Mouse (Mus musculus) hindbrain, embryonic 16.5 days (tissue): ENCODE measurements around the gene Gpr180. TPM values are rescaled to one million over a fixed set of nuclear protein-coding genes. Genes with fewer than 3 reads are reported as not detected.
"Not testable (repeated sequence)": the region's sequence is repeated elsewhere in the genome, so short reads cannot be mapped to it uniquely, and the experiment has no call there.

Source experiments
- ATAC-seq: fragments of 200-750 bp; cut with Nextera tagmentation; 2 replicates; pipeline ENCODE4 v1.8.0; 2017; ENCODE audit warnings: moderate TSS enrichment, moderate library complexity
- H3K27ac ChIP-seq: fragments of 300-500 bp; sonication (generic); 2 replicates; pipeline ENCODE4 v1.5.1; 2014; ENCODE audit warnings: low read depth, mild to moderate bottlenecking, control low read depth, low read length, moderate library complexity
- H3K27me3 ChIP-seq: fragments of 300-500 bp; sonication (generic); replicated peaks from 2 replicates; pipeline ENCODE4 v1.6.1; 2014; ENCODE audit warnings: low read length; ENCODE audit not compliant: control insufficient read depth, insufficient read depth
- H3K36me3 ChIP-seq: fragments of 300-500 bp; sonication (generic); 2 replicates; pipeline ENCODE4 v1.6.1; 2014; ENCODE audit warnings: mild to moderate bottlenecking, low read length, moderate library complexity, mixed read lengths; ENCODE audit not compliant: control insufficient read depth, insufficient read depth
- H3K4me1 ChIP-seq: fragments of 300-500 bp; sonication (generic); 2 replicates; pipeline ENCODE4 v1.6.1; 2014; ENCODE audit warnings: low read depth, low read length; ENCODE audit not compliant: control insufficient read depth, insufficient read depth
- H3K4me2 ChIP-seq: fragments of 300-500 bp; sonication (generic); 2 replicates; pipeline ENCODE4 v1.6.1; 2014; ENCODE audit warnings: mild to moderate bottlenecking, low read length, control low read depth, moderate library complexity
- H3K4me3 ChIP-seq: fragments of 300-500 bp; sonication (generic); 2 replicates; pipeline ENCODE4 v1.5.1; 2014; ENCODE audit warnings: mild to moderate bottlenecking, low read length, control low read depth, moderate library complexity
- H3K9ac ChIP-seq: fragments of 300-500 bp; sonication (generic); 2 replicates; pipeline ENCODE4 v1.6.1; 2014; ENCODE audit warnings: low read depth, mild to moderate bottlenecking, control low read depth, low read length, moderate library complexity
- H3K9me3 ChIP-seq: fragments of 300-500 bp; sonication (generic); 2 replicates; pipeline ENCODE4 v1.6.1; 2014; ENCODE audit warnings: mild to moderate bottlenecking, low read length, moderate library complexity; ENCODE audit not compliant: control insufficient read depth
- WGBS: fragments of 180-500 bp; shearing (Covaris S2); extraction: QIAGEN DNeasy Blood & Tissue Kit; methylation state at CpG from one replicate; pipeline ENCODE4 v1.1.7; 2014; 5-methylcytosine and 5-hydroxymethylcytosine counted together
- polyA plus RNA-seq: library from polyadenylated mRNA; unstranded; fragments of >200 nt; fragmentation: Nextera tagmentation; extraction: Ambion mirVana; gene quantifications from 2 replicates; pipeline ENCODE4 v1.2.1, GENCODE M21; 2015

Gpr180 gene
- polyA plus RNA-seq, 1 experiment from 2014 or later, result 49.4 TPM

DNA sequence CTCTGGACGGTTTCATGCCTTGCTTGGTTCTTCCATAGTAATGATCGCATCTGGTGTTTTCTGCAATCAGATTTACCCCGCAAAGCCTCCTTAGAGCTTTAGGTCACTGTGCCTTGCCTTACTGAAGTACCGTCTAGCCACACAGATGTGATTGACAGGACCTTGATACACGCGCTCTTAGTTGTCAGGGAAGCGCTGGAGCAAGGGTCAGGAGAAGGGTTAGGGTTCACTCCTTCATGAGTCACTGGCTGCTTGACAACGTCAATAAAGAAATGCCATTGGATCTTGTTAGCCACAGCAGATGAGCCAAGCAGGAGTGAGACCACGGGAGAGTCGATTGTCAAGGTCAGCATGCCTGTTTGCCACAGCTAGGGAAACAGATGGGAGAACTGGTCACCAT is 11.6 kb downstream of the Gpr180 start:
- Histone ChIP-seq H3K4me2 (no peak overlapping the region), H3K4me1 (no peaks in the 10 kb centered on the region), H3K36me3 (peaks cover 6% of the 10 kb centered on the region; the same call in 1 of the 2 replicates), H3K27ac (no peak overlapping the region), H3K27me3 (no peaks in the 10 kb centered on the region), H3K4me3 (no peak overlapping the region), H3K9me3 (no peaks in the 10 kb centered on the region), H3K9ac (no peak overlapping the region)
- WGBS, result 76% methylated on average over 10 of the region's 10 CpGs
- no peak for ATAC-seq

DNA sequence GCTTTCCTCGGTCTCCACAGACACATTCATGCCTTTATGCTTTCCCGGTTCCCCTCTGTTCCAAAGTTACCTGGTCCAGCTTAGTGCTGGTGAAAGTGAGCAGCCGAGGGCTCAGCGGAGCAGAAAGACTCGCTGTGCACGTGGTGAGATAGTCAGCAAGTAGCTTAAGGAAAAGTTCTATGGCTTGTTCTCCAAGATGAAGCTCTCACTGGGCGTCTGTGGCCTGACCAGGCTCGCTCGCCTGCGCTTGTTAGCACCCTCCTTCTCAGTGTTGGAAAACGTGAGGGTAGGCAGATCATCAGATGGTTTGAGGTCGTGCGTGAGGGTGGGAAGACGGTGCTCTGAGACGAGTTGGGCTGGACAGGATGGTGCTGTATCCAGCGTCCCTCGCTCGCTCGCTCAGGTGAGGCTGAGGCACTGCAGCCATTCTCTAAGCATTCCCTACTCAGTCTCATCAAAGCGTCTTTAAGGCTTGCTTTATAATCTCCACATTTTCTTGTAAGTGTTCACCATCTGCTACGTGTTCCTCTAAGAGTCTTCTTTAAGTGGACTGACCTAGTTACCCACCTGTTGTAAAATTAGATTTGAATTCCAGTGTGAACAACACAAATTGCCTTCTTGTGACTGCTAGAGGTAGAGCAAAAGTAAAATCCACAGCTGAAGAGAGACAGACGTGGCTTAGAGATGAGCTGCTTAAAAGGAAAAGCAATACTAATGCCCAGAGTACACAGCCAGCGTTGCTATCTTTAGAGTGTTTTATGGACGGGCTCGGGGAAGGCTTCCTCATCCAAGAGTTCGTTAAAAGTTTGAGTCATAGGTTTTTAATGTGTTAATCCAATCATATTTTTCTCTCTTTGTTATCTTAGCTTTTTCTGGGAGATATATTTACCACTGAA is 13.9 kb downstream of the Gpr180 start:
- no peak overlapping the region for H3K4me3 ChIP-seq
- H3K27me3 ChIP-seq, result no peaks in the 10 kb centered on the region
- no peak overlapping the region for H3K27ac ChIP-seq
- H3K9ac ChIP-seq, result no peak overlapping the region
- ATAC-seq, result no peak
- WGBS, result 91% methylated on average over 26 of the region's 26 CpGs
- no peaks in the 10 kb centered on the region for H3K9me3 ChIP-seq
- H3K36me3 ChIP-seq, result peaks cover 6% of the 10 kb centered on the region; the same call in 1 of the 2 replicates
- H3K4me2 ChIP-seq, result no peak overlapping the region
- H3K4me1 ChIP-seq, result no peaks in the 10 kb centered on the region

DNA sequence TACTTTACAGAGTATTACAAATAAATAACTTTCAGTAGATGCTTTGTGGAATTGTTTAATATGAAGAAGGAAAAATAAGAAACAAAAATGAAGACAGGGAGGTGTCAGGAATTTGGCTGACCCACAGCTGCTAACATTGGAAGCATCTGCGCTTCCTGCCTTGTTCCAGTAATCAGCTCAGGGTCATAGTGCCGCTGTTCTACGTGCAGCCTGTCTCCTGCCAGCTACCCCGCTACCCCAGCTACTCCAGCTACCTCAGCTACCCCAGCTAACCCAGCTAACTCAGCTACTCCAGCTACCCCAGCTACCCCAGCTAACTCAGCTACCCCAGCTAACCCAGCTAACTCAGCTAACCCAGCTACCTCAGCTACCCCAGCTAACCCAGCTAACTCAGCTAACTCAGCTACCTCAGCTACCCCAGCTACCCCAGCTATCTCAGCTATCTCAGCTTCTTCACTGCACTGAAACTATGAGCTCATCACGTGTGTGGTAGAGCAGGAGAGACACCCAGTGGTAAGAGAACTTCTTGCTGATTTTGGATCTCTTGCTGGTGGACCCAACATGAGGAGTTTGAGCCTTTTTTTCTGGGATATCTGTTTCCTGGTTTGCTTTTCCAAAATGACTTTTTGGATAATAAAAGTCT is 14.8 kb downstream of the Gpr180 start:
- ATAC-seq, result peak; percentile 60; the same call in 1 of the 2 replicates
- Histone ChIP-seq H3K27me3 (no peaks in the 10 kb centered on the region), H3K4me1 (no peaks in the 10 kb centered on the region), H3K27ac (no peak overlapping the region), H3K4me2 (no peak overlapping the region), H3K9me3 (no peaks in the 10 kb centered on the region), H3K9ac (no peak overlapping the region), H3K36me3 (peaks cover 12% of the 10 kb centered on the region), H3K4me3 (no peak overlapping the region)
- 74% methylated on average over 5 of the region's 5 CpGs for WGBS

GRCm38 (mm10) chr14:118152294-118152651 is 15.3 kb downstream of the Gpr180 start:
- Histone ChIP-seq H3K27ac (no peak overlapping the region), H3K4me1 (no peaks in the 10 kb centered on the region), H3K9ac (no peak overlapping the region), H3K36me3 (peaks cover 12% of the 10 kb centered on the region), H3K27me3 (no peaks in the 10 kb centered on the region), H3K4me2 (no peak overlapping the region), H3K4me3 (no peak overlapping the region), H3K9me3 (no peaks in the 10 kb centered on the region)
- WGBS, result 95% methylated on average over 8 of the region's 8 CpGs
- 0 out of 2 replicates have a peak, but pooled peaks have one; percentile 20 for ATAC-seq

- not testable (repeated sequence) for H3K27me3 ChIP-seq, H3K27ac ChIP-seq, H3K4me3 ChIP-seq, H3K4me1 ChIP-seq, H3K9ac ChIP-seq, H3K9me3 ChIP-seq, H3K4me2 ChIP-seq, ATAC-seq
- 94% methylated on average over 15 of the region's 16 CpGs for WGBS
- peaks cover 21% of the 10 kb centered on the region; the same call in 1 of the 2 replicates for H3K36me3 ChIP-seq
Observed at GRCm38 (mm10) chr14:118156056-118156455, 19.1 kb downstream of the Gpr180 start.

- Histone ChIP-seq H3K9me3 (no peaks in the 10 kb centered on the region), H3K27ac (no peak overlapping the region), H3K36me3 (peaks cover 24% of the 10 kb centered on the region; the same call in 1 of the 2 replicates), H3K4me1 (no peaks in the 10 kb centered on the region), H3K9ac (no peak overlapping the region), H3K4me2 (no peak overlapping the region), H3K27me3 (no peaks in the 10 kb centered on the region), H3K4me3 (no peak overlapping the region)
- ATAC-seq, result no peak; the same call in 1 of the 2 replicates
- 86% methylated on average over 10 of the region's 10 CpGs for WGBS
Observed at GRCm38 (mm10) chr14:118156740-118157139, 19.8 kb downstream of the Gpr180 start.

DNA sequence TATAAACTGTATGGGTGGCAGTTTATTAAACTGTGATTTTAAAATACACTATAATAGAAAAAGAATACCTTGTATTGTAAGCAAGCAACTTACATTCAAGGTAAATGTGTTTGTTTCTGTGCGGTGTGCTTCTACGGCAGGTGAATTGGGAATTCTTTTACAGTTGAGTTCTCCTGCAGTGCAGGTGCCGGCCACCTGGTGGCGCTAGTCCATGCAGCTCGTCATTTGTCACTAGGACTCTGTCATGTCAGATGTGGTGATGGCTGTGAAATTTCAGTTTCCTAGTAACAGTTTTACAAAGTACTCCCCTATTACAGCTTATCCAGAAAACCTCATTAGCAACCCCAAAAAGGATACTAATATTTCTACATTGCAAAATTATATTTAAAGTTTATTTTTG is 20.2 kb downstream of the Gpr180 start:
- Histone ChIP-seq H3K36me3 (peaks cover 28% of the 10 kb centered on the region), H3K9me3 (no peaks in the 10 kb centered on the region), H3K4me2 (no peak overlapping the region), H3K9ac (no peak overlapping the region), H3K27me3 (no peaks in the 10 kb centered on the region), H3K4me3 (no peak overlapping the region), H3K27ac (no peak overlapping the region), H3K4me1 (no peaks in the 10 kb centered on the region)
- no peak; the same call in 1 of the 2 replicates for ATAC-seq
- 22% methylated on average over 5 of the region's 5 CpGs for WGBS

DNA sequence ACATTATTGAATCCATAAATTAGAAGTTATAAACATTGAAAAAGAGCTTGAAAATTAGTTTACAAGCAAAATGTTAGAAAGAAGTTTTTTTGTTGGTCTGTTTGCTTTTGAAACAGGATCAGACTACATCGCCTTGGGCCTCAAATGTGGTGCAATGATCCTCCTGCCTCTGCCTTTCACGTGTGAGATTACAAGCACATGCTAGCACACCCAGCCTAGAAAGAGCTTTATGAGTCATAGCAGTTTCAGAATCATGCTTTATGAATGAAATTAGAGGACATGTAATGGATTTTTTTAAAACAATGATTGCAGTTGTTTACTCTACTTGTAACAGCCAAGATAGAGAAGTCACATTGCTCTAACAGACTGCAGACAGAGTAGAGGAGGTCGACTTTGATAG is 24.8 kb downstream of the Gpr180 start:
- H3K27me3 ChIP-seq, result no peaks in the 10 kb centered on the region
- ATAC-seq, result no peak
- WGBS, result 96% methylated on average over 3 of the region's 3 CpGs
- H3K36me3 ChIP-seq, result peaks cover 24% of the 10 kb centered on the region
- H3K4me1 ChIP-seq, result no peaks in the 10 kb centered on the region
- H3K27ac ChIP-seq, result no peak overlapping the region
- no peak overlapping the region for H3K4me3 ChIP-seq
- H3K9ac ChIP-seq, result no peak overlapping the region
- H3K9me3 ChIP-seq, result no peaks in the 10 kb centered on the region
- H3K4me2 ChIP-seq, result no peak overlapping the region

DNA sequence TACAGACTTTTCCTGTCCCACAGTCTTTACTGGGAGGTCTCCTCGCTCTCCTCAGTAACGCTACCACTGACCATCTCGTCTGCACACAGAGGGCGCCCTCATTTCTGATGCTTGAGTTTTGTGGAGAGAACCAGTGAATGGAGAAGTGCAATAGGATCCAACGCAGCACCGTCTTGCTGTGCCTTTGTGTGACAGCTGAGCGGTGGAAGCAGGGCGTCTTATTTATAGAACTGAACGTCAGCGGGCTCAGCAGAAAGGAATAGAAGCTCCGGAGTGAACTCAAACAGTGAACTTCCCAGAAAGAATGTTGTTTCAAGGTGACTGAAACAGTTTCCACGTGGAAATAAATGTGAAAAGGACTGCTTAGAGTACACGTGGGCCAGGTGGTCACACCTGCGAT is 25.7 kb downstream of the Gpr180 start:
- H3K4me3 ChIP-seq, result no peak overlapping the region
- H3K36me3 ChIP-seq, result peaks cover 24% of the 10 kb centered on the region
- H3K4me2 ChIP-seq, result no peak overlapping the region
- 58% methylated on average over 14 of the region's 14 CpGs for WGBS
- no peak for ATAC-seq
- no peak overlapping the region for H3K9ac ChIP-seq
- H3K9me3 ChIP-seq, result no peaks in the 10 kb centered on the region
- no peak overlapping the region for H3K27ac ChIP-seq
- no peaks in the 10 kb centered on the region for H3K27me3 ChIP-seq
- no peaks in the 10 kb centered on the region for H3K4me1 ChIP-seq
